Mouse (Mus musculus) testis, adult 2 months (tissue): ENCODE measurements around the gene Bap1.

ENCODE experiments used
- CTCF ChIP-seq: fragments of 200-500 bp; IDR thresholded peaks from 2 replicates; pipeline ENCODE4 v1.5.1; 2012; ENCODE audit warnings: low read depth, mild to moderate bottlenecking, inconsistent platforms, low read length, moderate library complexity; ENCODE audit not compliant: control insufficient read depth, insufficient read depth, insufficient replicate concordance
- POLR2A ChIP-seq: fragments of 200-500 bp; IDR thresholded peaks from 2 replicates; pipeline ENCODE4 v1.6.1; 2012; ENCODE audit warnings: low read depth, mild to moderate bottlenecking, inconsistent platforms, low read length, moderate library complexity; ENCODE audit not compliant: control insufficient read depth

DNA sequence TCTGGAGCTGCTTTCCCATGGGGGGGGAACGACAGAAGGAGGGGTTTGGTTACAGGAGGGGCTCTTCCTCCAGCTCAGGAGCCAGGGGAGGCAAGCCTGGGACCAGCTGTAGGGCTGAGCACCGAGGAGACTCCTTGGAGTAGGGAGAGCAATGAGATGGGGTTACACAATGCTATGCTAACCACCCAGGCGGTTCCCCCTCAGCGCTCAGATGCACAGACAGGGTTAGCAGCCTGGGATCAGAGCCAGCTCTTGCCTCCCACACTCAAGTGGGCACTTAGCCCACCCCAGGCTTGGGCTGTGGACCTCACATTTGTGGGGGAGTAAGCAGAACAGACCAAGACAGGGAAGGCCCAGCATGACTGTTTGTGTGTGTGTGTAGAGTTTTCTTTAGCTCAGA is 24.3 kb upstream of the Bap1 start:
- TF ChIP-seq CTCF (no peak), POLR2A (no peak)
